Mouse (Mus musculus): ENCODE results near the gene Plekha3. TPM values are rescaled to one million over a fixed set of nuclear protein-coding genes. Genes with fewer than 3 reads are reported as not detected.

The Plekha3 gene
- 10 to 100 TPM; 35.9 to 37.7 TPM for total RNA-seq (2021)
- long read RNA-seq, experiment 1, transcript Plekha3-201 (8 exons, 2,534 nt) = major isoform, 43 of 52 reads
- long read RNA-seq, experiment 1, partial matches to known transcripts = 5 of 52 reads
- long read RNA-seq, experiment 1, other reads (novel, unspliced or antisense) = 4 of 52 reads
- long read RNA-seq, experiment 2, transcript Plekha3-201 (8 exons, 2,534 nt) = major isoform, 89 of 100 reads
- long read RNA-seq, experiment 2, partial matches to known transcripts = 1 of 100 reads
- long read RNA-seq, experiment 2, other reads (novel, unspliced or antisense) = 10 of 100 reads

- DNase-seq (ENCODE audit: low spot score in 2 of 2) = peak; percentile 55 to 79
Observed at GRCm38 (mm10) chr2:76674725-76675427, at the start of gene Plekha3. Gene Plekha3, plus strand, starts transcription at chr2:76675281.

DNA sequence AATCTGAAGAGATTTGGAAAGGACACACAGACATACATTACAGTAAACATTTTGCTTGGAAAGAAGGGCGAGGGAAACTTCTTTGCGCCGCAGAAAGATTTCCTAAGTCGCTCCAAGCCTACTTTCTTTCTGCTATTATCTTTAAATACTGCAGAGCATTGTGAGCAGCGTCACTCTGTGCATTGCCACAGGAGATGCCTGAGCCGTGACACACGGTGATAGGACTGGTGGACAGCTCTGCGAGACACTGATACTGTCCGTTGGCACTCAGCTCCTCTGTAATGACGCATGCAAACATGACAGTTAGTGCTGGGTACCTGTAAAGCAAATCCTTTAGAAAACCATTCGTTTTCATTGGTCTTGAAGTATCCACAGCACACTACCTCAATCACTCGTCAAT lies 44.8 kb upstream of the Plekha3 start:
- DNase-seq (ENCODE audit: low spot score in 2 of 2) = no peak

- DNase-seq (ENCODE audit: low spot score in 2 of 2) = no peak
Observed at GRCm38 (mm10) chr2:76631600-76631999, 43.5 kb upstream of the Plekha3 start.

DNA sequence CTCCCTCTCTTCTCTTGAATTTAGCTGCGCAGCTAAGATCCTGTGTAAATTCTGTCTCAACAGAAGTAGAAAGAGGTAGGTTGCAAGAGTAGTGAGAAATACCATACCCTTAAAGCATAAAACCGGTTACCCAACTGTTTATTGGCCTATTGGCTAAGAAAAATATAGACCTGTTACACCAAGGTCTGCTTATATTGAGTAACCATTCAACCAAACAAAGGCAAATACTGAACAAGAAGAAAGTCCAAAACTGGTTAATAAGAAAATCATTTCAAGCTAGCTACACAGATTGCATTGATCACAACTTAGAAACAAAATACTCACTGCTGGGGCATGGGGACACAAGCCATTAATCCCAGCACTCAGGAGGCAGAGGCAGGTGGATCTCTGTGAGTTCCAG lies 35.4 kb upstream of the Plekha3 start:
- no peak for DNase-seq (ENCODE audit: low spot score in 2 of 2)

DNA sequence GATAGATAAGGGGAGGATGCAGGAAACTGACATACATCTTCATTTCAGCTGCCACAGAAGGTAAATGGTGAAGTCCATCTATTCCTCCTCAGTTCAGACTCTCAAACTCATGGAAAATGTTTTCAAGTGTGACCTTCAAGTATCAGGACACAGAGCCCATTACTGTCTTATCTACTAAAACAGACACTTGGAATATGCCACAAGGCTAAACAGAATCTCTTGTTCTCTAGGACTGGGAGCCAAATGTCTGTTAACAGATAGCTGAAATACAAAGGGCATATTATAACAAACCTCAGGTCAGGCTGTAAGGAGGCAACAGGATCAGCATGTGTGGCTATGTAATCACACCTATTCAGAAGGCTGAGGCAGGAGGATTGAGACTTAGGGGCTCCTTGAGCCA lies 31.3 kb upstream of the Plekha3 start:
- DNase-seq (ENCODE audit: low spot score in 2 of 2) = no peak

GRCm38 (mm10) chr2:76647441-76647869 lies 27.6 kb upstream of the Plekha3 start:
- no peak for DNase-seq (ENCODE audit: low spot score in 2 of 2)

DNA sequence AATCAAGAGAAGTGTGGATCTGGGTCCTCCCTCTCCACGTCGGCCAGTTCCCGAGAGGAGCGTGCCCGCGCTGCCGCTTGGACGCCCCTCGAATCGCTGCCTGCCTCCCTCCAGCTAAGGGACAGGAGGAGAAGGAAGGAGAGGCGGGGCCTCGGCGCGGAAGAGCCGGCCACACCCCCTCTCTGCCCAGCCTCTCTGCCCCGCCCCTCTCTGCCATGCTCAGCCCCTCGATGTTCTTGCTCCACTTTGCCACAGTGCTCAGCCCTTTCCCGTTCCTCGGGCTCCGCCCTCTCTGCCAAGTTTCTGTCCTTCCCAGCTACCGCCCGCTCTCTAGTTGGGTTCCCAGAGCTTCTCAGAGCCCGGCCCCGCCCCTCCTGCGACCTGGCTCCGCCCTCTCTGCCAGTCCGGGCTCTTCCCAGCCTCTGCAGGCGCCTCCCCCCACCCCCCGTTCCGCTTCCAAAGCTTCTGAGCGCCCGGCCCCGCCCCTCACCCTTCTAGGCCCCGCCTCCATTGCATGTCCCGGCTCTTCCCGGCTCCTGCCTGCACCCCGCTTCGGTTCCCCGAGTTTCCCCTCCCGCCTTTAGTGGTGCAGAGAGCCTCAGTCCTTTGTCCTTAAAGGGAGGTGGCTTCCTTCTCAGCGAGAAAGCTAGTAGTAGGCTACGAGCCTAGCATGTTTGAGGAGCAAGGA lies 27.1 kb upstream of the Plekha3 start, which contains the start of the genes Prkra and Pjvk:
Gene Prkra, minus strand, starts transcription at position 133 of the 688 bp plus-strand sequence.
Gene Pjvk, plus strand, starts transcription at position 594 of the 688 bp plus-strand sequence.
- DNase-seq (ENCODE audit: low spot score in 2 of 2) = peak; percentile 95

GRCm38 (mm10) chr2:76648666-76649141 lies 26.4 kb upstream of the Plekha3 start:
- DNase-seq (ENCODE audit: low spot score in 2 of 2) = no peak

- no peak for DNase-seq (ENCODE audit: low spot score in 2 of 2)
Observed at GRCm38 (mm10) chr2:76653070-76653469, 22.0 kb upstream of the Plekha3 start.

DNA sequence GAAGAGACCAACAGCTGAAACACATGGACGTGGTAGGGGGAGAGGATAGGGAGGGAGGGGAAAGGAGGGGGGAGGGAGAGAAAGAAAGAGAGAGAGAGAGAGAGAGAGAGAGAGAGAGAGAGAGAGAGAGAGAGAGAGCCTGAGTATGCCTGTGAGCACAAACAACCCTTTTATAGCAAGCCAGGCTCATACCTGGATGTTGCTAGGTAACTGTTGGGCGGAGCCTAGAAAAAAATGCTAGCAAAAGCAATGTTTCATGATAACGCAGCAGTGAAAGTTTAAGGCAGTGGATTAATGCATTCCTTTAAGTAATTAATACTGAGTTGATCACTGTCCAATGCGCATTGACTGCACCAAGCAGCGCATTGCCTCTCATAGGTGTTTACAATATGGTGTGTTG lies 20.4 kb upstream of the Plekha3 start:
- DNase-seq (ENCODE audit: low spot score in 2 of 2) = no peak

- no peak for DNase-seq (ENCODE audit: low spot score in 2 of 2)
Observed at GRCm38 (mm10) chr2:76655444-76655843, 19.6 kb upstream of the Plekha3 start.

DNA sequence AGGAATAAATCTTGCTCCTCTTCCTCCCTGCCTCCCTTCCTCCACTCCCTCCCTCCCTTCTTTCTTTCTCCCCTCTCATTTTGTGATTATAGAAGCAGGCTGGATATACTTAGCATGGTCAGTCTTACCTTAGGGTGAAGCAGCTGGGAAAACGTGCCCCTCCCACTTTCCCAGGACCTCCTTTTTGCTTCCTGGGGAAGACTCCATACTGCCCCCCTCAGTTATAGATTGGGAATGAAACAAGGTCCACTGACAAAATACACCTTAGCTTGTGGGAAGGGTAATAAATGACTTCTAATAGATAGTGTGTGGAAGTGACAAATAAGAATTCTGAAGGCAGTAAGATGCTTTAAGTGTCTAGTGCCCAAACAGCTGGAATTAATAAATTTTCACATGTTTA lies 19.1 kb upstream of the Plekha3 start:
- no peak for DNase-seq (ENCODE audit: low spot score in 2 of 2)

- no peak for DNase-seq (ENCODE audit: low spot score in 2 of 2)
Observed at GRCm38 (mm10) chr2:76658551-76658950, 16.5 kb upstream of the Plekha3 start.

GRCm38 (mm10) chr2:76659419-76659818 lies 15.7 kb upstream of the Plekha3 start:
- DNase-seq (ENCODE audit: low spot score in 2 of 2) = no peak

DNA sequence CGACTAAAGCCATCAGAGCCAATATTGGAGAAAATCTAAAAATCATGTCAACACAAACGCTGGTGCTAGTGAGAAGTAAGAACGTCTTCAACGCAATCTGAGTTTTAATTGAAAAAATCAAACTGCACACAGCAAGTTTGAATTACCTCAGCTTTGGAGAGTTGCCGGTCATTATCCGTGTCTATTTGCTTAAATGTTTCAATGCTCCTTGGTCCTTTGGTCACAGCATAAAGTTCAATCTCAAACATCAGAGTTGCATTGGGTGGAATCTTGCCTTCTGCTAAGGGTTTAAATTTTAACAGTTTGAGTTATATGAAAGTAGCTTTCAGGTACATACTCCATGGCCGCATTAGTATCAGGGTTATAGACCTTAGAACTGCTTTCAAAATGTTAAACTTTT lies 9.6 kb upstream of the Plekha3 start:
- no peak for DNase-seq (ENCODE audit: low spot score in 2 of 2)

DNA sequence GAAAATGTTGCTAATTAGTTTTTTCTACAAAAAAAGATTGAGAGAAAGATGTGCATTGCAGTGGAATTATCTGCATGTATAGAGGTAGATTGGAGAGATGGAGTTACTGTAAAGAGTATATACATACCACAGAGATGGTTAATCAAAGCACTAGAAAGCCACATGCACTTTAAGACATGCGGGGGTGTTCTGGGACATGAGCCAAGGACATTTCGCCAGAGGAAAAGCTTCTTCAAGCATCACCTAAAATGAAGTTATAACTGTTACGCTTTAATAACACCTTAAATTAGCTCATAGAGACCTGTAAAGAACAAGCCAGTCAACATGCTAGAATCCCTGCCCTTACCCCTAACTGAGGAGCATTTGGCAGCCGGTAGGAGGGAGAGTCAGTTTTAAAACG lies 7.9 kb upstream of the Plekha3 start:
- no peak for DNase-seq (ENCODE audit: low spot score in 2 of 2)

DNA sequence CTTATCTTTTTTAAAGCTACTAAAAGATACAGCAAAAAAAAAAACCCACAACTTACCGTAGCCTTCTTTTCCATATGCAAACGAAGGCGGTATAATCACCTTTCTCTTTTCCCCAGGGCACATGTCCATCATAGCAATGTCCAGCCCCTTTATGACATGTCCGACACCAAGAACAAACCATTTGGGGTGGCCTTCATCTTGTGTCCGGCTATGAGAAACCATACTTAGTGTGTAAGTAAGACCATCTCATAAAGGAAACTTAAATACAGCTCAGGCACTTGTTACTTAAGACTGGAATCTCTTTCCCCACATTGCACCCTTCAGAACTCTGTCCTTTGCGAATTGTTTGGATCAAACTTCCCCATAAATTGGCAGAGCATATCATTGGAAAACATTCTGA lies 3.4 kb upstream of the Plekha3 start:
- DNase-seq (ENCODE audit: low spot score in 2 of 2) = no peak

- DNase-seq (ENCODE audit: low spot score in 2 of 2) = no peak
Observed at GRCm38 (mm10) chr2:76672134-76672745, 2.8 kb upstream of the Plekha3 start.

- peak; percentile 74 to 83 for DNase-seq (ENCODE audit: low spot score in 2 of 2)
Observed at GRCm38 (mm10) chr2:76672966-76673392, 2.1 kb upstream of the Plekha3 start, which contains the start of gene Fkbp7. Gene Fkbp7, minus strand, starts transcription at chr2:76673116.

GRCm38 (mm10) chr2:76673472-76674081 lies 1.5 kb upstream of the Plekha3 start:
- DNase-seq (ENCODE audit: low spot score in 2 of 2) = no peak

DNA sequence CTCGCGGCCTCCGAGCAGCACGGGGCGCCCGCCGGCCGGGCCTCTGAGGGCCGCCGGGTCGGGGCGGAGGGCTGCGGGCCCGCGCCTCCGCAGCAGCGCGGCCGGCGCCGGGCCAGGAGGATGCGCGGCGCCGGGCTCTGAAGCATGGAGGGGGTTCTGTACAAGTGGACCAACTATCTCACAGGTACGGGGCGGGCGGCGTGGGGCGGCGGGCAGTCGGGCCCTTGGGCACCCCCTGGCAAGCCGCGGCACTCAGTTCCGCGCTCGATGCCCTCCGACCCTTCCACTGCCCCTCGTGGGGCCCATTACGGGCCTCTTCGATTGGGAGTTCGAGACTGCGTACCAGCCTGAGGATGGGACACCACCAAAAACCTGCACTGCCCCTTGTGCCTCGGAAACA lies 370 bp downstream of the Plekha3 start:
- DNase-seq (ENCODE audit: low spot score in 2 of 2) = no peak

Data from adrenal gland, postnatal 4 days (tissue).